Mouse (Mus musculus) fibroblast of lung, adult 2 months (primary cell): Measurements from ENCODE around the gene Mnt.
A peak's percentile ranks its signal among the peaks of the same experiment; 100 is the strongest.

Experiments used
- DNase-seq: peaks from one replicate; pipeline ENCODE4 v3.0.0-alpha.2; 2011; ENCODE audit warnings: low read depth

Gene Mnt

DNA sequence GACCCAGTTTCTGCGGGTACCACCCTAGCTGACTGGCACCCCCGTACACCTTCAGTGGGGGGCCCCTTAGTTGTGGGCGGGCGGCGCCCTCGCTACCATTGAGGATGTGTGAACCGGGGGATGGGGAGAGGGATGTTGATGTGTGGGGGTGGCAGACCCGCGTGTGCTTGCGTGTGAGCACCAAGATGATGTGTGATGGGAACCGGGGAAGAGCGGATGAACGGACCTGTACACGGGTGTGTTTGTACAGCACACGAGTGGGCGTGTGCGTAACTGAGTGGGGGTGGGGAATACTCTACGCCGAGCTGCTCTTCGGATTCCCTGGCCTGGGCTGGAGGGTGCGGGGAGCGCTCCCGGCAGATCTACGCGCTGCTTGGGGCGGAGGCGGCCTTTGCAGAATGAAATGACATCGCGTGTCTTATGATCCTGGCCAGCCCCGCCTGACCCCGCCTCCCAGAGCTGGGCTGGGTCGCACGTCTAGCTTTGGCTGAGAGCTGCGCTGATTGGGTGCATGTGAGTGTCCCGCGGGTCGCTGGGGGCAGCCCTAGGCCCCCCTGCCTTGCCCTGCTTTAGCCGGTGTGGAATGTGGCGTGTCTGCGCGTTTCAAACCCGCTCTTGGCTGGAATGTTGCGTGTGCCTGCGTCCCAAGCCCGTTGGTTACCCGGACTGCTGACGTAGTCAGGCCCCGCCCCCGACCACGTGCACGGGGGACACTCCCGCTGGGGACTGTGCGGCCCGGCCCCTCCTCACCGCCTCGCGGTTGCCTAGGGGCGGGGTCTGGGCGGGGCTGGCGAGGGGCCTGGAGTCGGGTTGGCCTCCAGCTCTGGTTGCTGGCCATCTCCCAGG, 1.1 kb downstream of the Mnt start:
- DNase-seq: peak; percentile 99

DNA sequence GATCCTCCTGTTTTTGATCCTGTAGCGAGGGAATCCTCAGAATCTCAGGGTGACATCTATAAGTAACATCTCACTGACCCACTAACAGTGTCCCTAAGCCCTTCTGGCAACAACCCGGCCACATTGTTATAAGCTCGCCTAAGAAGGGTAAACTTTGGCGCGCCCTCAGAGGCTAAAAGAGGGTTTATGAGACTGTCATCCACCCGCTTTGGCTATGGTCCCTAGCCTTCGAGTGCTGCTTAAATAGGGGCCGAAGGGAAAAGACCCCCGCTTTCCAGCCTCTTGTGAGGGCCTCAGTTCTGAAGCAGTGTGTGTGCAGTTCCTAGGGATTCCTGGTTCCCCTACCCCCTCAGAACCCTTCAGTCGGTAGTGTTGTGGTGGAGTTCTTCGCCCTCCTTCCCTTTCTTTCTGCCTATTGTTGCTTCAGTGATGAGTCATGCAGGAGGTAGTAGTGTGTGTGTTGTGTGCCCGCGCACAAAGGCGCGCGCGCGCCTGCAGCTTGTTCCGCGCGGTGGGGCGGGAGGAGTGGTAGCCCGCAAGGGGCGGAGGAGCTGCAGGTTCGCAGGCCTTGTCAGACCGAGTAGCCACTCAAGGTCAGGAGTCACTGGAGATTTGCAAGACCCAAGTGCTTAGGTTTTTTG, 1.9 kb downstream of the Mnt start:
- DNase-seq: peak; percentile 69

DNA sequence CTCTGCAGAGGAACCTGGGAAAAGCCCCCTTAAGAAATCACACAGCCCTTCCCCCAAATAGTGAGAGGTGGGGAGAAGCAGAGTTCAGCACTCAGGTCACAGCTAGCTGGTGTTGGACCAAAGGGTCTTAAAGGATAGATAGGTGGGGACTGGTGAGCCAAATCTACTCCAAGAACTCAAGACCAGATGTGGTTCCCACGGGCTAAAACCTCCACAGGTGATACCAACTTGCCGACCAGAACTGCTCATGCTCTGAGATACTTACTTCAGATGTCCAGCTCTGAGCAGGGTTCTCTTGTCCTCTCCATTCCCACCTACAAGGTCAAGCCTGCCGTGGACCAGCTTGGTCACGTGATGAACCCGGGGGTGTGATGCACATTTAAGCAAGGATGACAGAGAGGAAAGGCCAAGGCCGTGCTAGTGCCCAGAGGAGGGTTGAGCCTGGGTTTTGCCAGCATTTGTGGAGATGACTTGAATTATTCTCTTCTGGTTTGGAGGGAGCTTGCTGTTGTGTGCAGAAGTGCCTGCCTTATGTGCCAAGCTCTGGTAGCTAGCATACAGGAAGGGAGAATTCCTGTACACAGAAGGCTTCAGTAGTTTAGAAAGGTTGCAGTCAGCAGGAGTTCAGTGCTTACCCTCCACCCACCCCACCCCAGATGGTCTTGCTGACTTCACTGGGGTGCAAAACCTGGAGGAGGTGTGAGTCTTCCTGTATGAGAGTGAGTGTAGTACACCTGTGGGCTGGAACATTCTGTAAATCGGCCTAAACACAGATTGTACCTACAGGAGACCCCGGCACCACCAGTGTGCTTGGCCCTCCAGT, 3.0 kb downstream of the Mnt start:
- no peak for DNase-seq

DNA sequence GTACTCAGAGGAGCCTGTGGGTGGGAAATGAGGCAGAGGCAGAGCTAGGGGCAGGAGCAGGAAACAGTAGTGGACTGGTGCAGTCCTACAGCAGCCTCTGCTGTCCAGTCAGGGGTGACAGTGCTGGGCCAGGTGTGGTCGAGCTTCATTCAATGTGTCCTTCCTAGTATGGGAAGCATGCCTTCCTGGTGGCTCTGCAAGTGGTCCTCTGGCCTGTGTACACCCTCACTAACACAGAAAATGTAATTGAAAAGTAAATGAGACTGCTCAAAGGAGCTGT, 3.6 kb downstream of the Mnt start:
- DNase-seq: no peak

DNA sequence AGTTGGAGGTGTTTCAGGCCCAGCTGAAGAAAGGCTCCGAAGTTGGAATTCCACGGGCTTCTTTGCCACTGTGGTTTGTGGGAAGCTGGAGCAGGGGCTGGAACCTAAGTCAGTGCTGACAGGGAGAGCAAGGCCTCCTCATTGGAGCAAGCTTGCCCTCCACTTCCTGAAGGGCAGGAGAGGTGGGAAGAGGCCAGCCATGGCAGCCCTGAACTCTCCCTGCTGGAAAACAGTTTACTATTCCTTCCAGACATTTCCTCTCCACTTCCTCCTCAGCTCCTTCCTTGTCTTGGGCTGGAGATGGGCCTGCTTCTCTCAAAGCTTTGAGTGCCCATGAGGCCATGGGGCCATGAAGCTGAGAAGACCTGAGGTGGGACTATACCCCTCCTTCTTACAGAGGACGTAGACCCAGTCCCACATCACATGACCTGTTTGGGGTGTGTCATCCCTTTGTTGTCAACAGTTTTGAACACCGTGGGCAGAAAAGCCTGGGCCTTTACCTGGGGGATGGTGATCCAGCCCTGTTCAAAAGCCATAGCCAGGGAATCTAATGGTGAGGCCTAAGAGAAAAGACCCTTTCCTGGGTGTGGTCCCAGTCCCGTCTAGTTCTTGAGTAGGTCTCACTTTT, 4.0 kb downstream of the Mnt start:
- no peak for DNase-seq

DNA sequence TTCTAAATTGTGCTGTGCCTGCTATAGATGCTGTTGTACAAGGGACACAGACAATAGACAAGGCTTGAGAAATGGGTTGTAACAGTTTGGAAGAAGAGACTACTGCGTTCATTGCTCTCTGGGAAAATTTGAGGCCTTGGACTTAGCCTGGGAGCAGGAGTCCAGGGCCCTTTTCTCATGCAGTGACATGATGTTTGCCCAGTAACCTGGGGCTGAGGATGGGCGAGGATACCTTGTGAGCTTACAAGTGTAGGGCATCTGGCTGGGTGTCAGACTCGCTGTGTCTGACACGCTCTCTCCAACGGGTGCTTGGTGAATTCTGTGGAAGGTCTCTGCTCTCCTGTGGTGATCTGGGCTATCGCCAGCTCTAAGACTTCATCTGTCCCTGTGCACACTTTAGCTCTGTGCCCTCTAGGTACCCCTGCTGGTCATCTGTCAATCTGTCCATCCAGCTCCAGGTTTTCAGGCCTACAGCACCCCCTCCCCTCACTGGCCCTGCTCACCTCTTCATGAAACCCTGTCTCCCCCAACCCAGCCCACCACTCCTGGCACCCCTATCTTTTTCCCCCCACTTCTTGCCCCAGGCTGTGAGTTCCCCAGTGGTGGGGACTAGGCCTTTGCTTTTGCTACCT, 5.0 kb downstream of the Mnt start:
- no peak for DNase-seq

DNA sequence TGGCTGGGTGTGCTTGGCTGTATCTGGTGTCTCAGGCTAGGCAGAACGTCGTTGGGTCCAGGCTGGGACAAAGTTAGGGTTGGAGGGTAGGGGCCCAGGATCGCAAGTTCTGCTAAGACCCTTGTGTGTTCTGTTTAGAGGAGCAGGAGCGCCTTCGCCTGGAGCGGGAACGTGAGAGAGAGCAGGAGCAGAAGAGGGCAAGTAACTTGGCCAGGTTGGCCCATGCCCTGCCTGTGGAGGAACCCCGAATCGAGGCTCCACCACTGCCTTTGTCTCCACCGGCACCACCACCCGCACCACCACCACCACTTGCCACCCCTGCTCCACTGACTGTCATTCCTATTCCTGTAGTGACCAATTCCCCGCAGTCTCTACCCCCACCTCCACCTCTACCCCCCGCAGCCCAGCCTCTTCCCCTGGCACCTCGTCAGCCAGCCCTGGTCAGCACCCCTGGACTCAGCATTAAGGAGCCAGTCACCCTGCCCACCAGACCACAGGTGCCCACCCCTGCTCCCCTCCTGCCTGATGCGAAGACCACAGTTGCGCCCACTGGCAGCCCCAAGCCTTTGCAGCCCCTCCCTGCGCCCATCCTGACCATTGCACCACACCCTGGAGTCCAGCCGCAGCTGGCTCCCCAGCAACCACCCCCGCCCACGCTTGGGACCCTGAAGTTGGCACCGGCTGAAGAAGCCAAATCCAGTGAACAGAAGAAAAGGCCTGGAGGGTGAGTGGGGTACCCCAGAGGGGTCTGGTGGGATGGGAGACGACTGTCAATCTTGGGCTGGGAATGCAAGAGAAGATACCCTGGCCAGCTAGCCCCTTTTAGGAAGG, 5.7 kb downstream of the Mnt start:
- no peak for DNase-seq

DNA sequence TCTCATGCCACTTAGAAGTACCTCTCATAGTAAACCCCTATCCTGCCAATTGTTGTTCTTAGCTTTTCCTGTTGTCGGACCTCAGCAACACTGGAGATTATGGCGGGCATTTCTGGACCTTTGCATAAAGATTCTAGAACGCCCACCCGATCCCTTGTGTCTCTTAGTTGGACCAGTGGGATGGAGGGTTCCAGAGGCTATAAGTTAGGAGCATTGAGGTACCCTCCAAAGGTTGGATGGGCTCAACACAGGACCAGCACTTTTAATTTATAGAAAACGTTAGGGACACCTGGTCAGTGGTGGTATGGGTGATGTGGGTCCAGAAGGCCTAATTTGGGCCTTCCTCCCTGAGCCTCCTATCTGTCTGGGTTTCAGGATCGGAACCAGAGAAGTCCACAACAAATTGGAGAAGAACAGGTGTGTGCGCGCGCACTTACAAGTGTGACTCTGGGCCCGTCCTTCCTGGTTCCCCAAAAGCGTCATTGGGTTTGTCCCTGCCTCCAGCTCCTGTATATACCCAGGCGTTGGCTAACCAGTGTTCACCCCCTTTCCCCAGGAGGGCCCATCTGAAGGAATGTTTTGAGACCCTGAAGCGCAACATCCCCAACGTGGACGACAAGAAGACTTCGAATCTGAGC, 6.5 kb downstream of the Mnt start:
- DNase-seq: no peak

DNA sequence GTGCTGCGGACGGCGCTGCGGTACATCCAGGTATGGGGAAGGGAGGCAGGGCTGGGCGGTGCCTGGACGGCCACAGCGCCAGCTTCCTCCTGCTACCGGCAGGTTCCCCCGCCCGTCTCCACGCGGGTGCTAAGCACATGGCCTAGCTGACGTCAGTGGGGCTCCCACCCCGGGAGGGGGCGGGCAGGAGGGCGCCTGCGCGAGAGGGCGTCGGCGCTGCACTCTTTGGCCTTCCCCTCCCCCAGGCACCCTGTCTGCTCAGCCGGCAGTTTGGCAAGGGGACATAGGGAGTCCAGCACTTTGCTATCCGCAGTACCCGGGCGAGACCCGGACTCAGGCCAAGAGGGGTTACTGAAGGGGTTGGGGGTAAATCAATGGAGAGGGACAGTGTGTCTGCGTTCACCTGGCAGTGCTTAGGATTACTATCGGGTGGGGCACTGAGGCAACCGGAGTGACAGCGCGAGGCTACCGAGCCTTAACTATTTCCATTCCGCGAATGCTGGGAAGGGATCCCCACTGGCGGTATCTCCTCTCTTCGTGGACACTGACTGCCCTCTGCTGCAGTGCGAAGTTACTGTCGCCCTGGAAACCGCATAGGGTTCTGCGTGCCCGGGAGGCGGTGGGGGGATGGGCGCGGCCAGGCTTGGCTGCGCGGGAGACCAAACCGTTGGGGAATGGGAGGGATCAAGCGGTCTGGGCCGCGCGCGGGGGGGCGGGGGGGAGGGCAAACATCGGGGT, 7.1 kb downstream of the Mnt start:
- peak; percentile 80 for DNase-seq

DNA sequence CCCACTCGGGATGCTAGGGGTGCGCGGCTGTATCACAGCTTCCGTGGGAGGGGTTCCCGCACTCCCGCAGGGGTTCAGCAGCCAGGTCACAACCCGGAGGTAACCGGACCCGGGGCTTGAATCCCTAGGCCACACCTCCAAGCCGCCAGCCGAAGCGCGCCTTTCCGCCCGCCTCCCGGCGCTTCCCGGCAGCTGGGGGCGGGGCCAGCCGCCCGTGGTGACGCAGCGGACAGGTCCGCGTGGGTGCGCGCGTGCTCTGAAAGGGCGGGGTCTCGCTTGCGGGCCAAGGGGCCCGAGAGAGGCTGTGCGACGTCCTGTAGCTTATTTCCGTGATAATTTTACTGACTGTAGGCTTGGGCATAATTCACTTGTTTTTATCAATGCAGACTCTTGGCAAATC, 7.7 kb downstream of the Mnt start:
- DNase-seq: peak; percentile 84

DNA sequence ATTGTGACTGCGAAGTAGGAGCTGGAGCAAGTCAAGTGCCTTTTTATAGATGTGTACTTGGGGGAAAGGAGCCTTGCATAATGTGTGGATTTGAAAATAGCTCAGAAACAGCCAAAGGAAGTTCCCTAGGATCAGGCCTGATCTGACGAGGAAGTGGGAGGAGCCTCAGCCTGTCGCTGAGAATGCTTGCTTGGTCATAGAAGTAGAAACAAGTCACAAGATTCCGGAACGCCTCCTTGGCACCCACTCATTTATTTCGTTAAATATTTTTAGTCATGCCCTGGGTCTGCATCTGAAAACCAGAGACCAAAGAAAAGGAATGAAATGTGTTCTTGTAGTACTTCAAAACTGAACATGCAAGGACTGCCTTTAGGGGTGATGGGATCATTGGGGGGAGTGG, 8.3 kb downstream of the Mnt start:
- peak; percentile 90 for DNase-seq

DNA sequence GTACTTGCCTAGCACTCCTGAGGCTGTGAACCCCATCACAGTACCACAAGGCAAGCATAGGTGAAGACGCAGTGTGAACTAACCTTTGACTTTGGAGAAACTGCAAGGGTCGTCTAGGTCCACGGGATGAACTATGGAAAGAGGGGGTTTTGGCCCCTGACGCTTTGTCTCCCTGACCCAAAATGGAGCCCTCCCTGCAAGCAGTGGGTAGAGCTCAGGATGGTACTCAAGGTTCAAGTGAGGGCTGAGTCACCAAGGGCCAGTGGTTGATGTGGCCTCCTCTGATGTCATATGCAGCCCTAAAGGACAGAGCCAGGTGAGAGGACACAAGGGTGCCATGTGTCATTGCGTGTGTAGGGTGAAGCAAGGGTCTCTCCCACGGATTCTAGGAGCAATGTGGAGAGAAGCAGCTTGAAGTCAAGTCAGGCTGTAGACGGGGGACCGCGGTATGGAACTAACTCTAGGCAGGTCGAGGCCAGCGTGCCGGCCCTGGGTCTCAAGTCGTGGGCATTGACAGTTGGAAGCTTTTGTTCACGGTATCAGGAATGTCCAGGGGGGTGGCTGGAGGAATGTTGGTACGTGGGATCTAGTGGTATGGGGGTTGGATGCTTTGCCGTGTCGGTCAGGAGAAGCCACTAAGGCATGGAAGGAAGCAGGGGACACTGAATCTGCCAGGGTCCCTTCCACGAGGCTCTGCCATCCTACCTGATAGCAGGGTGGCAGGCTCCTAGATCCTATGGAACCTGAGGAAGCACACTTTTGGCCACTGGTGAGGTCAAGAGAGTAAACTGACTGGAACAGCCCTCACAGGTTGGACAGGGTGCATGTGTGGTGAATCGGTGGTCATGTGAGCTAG, 9.4 kb downstream of the Mnt start:
- no peak for DNase-seq

DNA sequence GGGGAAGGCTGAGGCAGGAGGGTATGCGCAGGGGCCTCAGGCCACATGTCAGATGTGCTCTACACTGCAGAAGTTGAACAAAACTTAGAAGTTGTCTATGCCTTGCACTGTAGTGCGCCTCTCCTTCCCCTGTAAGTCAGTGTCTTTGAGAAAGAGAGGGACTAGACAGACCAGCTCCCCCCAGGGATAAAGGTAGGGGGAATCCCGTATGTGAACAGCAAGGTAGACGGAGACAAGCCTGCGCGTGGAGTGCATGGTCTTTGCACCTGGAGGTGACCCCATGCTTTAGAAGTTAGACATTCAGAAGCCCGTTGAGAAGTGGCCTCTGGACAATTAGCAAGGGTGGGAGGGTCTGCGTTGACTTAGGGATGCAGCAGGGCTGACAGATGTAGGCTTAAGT, 10.0 kb downstream of the Mnt start:
- no peak for DNase-seq

DNA sequence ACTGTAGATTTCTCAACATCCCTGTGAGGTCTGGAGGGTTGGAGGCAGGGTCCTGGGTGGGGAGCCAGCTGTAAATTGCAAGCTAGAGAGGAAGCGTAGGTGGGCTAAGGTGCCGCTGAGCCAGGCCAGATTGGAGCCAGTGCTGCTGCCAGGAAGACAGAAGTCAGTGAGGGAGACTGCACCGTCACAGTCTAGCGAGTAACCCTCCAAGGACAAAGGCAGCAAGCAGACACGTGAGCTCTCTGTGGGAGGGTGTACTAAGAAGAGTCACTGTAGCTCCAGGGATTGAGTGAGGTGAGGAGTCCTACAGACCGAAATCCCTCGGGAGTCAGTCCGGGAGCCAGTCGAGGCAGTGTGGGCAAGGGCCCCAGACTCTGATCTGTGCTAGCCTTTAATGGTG, 10.6 kb downstream of the Mnt start:
- no peak for DNase-seq

DNA sequence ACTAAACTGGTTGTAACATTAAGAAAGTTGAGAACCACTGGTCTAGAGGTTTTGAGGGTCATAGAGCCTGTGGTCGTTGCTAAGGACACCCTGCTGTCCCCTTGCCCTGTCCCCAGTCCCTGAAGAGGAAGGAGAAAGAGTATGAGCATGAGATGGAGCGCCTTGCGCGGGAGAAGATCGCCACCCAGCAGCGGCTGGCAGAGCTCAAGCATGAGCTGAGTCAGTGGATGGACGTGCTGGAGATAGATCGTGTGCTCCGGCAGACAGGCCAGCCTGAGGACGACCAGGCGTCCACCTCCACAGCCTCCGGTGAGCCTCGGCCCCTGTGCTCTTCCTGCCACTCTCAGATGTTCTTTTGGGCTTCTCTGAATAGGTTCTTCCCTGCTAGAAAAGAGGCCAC, 11.3 kb downstream of the Mnt start:
- DNase-seq: no peak

DNA sequence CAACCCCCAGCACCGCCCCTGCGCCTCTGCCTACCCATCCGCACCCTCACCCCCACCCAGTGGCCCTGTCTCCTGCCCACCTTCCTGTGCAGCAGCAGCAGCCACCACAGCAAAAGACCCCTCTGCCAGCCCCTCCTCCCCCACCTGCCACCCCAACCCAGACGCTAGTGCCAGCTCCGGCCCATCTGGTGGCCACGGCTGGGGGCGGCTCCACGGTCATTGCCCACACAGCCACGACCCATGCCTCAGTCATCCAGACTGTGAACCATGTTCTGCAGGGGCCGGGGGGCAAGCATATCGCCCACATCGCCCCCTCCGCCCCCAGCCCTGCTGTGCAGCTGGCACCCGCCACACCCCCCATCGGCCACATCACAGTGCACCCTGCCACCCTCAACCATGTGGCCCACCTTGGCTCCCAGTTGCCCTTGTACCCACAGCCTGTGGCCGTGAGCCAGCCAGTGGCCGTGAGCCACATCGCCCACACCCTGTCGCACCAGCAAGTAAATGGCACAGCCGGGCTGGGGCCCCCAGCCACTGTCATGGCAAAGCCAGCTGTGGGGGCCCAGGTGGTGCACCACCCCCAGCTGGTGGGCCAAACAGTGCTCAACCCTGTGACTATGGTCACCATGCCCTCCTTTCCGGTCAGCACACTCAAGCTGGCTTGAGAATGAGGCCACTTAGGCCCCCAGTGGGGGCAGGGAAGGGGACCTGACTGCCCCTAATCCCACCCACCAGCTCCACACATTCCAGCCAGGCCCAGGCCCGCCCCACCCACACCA, 12.1 kb downstream of the Mnt start:
- DNase-seq: no peak

DNA sequence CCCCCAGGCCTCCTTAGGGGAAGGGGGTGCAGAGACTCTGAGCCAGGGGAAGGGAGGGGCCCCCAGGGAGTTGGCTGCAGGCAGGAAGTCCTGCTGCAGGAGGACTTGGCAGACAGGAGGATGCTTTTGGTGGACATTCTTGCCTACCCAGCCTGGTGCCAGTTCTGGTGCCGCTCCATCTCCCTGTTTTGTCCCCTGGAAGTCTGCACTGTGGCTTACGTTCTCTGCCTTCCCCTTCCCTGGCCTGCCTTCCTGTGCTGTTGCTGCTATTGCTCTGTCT, 12.7 kb downstream of the Mnt start:
- no peak for DNase-seq

DNA sequence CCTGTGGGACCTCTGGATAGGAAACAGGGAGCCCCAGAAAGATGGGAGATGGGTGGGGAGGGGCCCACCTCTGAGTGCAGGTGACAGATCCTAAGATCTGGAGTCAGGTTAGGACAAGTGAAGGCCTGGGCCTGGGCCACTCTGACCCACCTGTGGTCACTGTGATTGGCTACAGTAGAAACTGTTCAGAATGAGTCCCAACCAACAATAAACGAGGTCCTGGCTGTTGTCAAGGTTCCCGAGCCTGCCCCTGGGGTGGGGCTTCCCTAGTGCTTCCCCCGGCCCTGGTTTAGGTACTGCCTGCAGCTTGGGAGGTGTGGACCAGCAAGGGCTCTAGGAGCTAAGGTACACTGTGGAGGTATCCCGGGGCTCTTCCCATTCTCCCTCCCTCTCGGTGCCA, 13.0 kb downstream of the Mnt start:
- no peak for DNase-seq

DNA sequence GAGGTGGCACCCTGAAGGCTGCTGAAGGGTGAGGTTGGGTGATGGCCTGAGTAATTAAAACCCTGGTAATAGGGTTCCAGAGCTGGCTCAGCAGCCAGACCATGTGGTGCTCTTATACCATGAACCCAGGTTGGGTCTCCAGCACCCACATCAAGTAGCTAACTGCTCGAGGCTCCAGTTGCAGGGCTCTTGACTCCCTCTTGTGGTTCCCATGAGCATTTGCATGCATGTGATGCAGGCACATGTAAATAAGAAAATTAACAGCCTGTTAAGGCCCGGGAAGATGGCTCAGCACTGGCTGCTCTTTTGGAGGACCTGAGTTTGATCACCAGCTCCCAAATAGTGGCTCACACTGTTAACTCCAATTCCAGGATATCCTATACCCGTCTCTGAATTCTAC, 15.1 kb downstream of the Mnt start:
- DNase-seq: no peak
